Mouse (Mus musculus) duodenum, adult 2 months (tissue): ENCODE data around the gene Smad5. TPM values are rescaled to one million over a fixed set of nuclear protein-coding genes. Genes with fewer than 3 reads are reported as not detected.

Experiments used
- polyA plus RNA-seq: library from polyadenylated mRNA; depleted of rRNA; stranded (reverse); fragments of >200 nt; gene quantifications from 2 replicates; pipeline ENCODE4 v1.2.3, GENCODE M21; 2012; ENCODE audit warnings: low replicate concordance; rRNA removed

Smad5 gene
- polyA plus RNA-seq, result 2.8 and 3.2 TPM in 2 replicates

DNA sequence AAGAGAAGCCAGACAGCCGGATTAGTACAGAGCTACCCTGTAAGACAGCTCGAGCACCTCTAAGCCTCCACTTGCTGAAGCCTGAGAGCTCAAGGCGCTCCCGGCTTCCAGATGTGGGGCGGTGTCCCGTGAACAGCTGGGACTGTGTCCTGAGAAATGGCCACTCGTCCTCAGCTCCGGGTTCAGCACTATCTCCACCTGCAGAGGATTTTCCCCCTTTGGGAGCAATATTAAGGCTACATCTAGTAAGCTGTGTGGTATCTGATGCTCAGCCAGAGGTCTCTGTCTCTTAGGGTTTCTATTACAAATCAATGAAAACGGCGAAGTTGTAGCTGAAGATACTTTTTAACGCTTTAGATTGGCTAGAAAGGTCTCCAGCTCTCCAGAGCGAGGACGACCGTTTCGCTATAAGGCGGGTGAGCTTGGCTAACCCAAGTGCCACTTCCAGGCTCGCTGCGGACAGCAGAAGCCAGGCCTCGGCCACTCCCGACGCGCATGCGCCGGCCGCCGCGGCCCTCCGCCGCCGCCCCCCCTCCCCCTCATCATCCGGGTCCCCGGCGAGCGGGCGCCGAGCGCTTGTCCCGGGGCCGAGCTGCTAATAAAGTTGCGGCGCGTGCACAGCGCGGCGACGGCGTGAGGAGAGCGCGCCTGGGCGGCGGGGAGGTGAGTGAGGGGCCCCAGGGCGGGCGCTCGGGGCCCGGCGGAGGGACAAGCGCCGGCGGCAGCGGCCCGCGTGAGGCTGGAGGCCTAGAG, at the start of gene Smad5:
Smad5 (plus strand) TSS at position 542 of the 753 bp plus-strand sequence.

GRCm38 (mm10) chr13:56753192-56753951, 50.6 kb downstream of the Smad5 start, which contains the start of gene Gm45623:
Gene Gm45623, minus strand, starts transcription at chr13:56753827.

Other genes with a start within 250 kb of the Smad5 start
- gene Il9, start 220.8 kb upstream of the Smad5 start, polyA plus RNA-seq, result not detected in 2 replicates
- gene Fbxl21, start 180.5 kb upstream of the Smad5 start, polyA plus RNA-seq, result 0.21 and 0.58 TPM in 2 replicates
- 0.20 and 1.2 TPM in 2 replicates for gene Lect2, start 154.5 kb upstream of the Smad5 start, polyA plus RNA-seq
- gene Tgfbi, start 93.5 kb upstream of the Smad5 start, polyA plus RNA-seq, result 92.8 and 155 TPM in 2 replicates
- gene Gm45623, start 50.8 kb downstream of the Smad5 start, polyA plus RNA-seq, result 0.15 and 0.30 TPM in 2 replicates
- 0.14 and 0.40 TPM in 2 replicates for gene Trpc7, start 193.0 kb downstream of the Smad5 start, polyA plus RNA-seq